Mouse (Mus musculus): ENCODE data around the gene Gse1. TPM values are rescaled to one million over a fixed set of nuclear protein-coding genes. Genes with fewer than 3 reads are reported as not detected.

The Gse1 gene
- polyA plus RNA-seq, 1 experiment from 2014 or later: 22.6 TPM

GRCm38 (mm10) chr8:120567731-120568130 lies 339.5 kb downstream of the Gse1 start:
- Histone ChIP-seq H3K9me3 (replicated peaks; ENCODE audit: control insufficient read depth, low read length) (no peaks in the 10 kb centered on the region), H3K36me3 (ENCODE audit: control insufficient read depth, insufficient read depth, low read length) (peaks cover 77% of the 10 kb centered on the region), H3K4me1 (ENCODE audit: control insufficient read depth, insufficient read depth, low read length) (peaks cover 41% of the 10 kb centered on the region), H3K27ac (ENCODE audit: low read depth, low read length) (no peak overlapping the region), H3K4me2 (ENCODE audit: low read length) (no peak overlapping the region), H3K27me3 (replicated peaks; ENCODE audit: control insufficient read depth, insufficient read depth, low read length) (no peaks in the 10 kb centered on the region), H3K4me3 (ENCODE audit: low read depth, low read length) (no peak overlapping the region), H3K9ac (ENCODE audit: low read length) (no peak overlapping the region)
- ATAC-seq (no peak), DNase-seq (ENCODE audit: low spot score) (no peak)
- WGBS: 96% methylated on average over 17 of the region's 17 CpGs

- Histone ChIP-seq H3K36me3 (ENCODE audit: control insufficient read depth, insufficient read depth, low read length) (peaks cover 82% of the 10 kb centered on the region), H3K4me1 (ENCODE audit: control insufficient read depth, insufficient read depth, low read length) (peaks cover 35% of the 10 kb centered on the region)
- no peak for DNase-seq (ENCODE audit: low spot score)
Observed at GRCm38 (mm10) chr8:120568164-120568798, 340.0 kb downstream of the Gse1 start.

GRCm38 (mm10) chr8:120569123-120569522 lies 340.9 kb downstream of the Gse1 start:
- 94% methylated on average over 17 of the region's 17 CpGs for WGBS
- peaks cover 90% of the 10 kb centered on the region for H3K36me3 ChIP-seq (ENCODE audit: control insufficient read depth, insufficient read depth, low read length)
- H3K4me2 ChIP-seq (ENCODE audit: low read length): no peak overlapping the region
- ATAC-seq: no peak
- no peak for DNase-seq (ENCODE audit: low spot score)
- H3K4me1 ChIP-seq (ENCODE audit: control insufficient read depth, insufficient read depth, low read length): peaks cover 27% of the 10 kb centered on the region
- H3K27ac ChIP-seq (ENCODE audit: low read depth, low read length): peak overlapping the region; percentile 14; the same call in 1 of the 2 replicates
- no peaks in the 10 kb centered on the region for H3K27me3 ChIP-seq (replicated peaks; ENCODE audit: control insufficient read depth, insufficient read depth, low read length)
- no peak overlapping the region for H3K4me3 ChIP-seq (ENCODE audit: low read depth, low read length)
- H3K9ac ChIP-seq (ENCODE audit: low read length): no peak overlapping the region
- H3K9me3 ChIP-seq (replicated peaks; ENCODE audit: control insufficient read depth, low read length): no peaks in the 10 kb centered on the region

More at GRCm38 (mm10) chr8:120568164-120568798, 340.0 kb downstream of the Gse1 start:
- Histone ChIP-seq H3K9ac (ENCODE audit: low read length) (no peak overlapping the region), H3K9me3 (replicated peaks; ENCODE audit: control insufficient read depth, low read length) (no peaks in the 10 kb centered on the region), H3K4me2 (ENCODE audit: low read length) (no peak overlapping the region), H3K4me3 (ENCODE audit: low read depth, low read length) (no peak overlapping the region), H3K27me3 (replicated peaks; ENCODE audit: control insufficient read depth, insufficient read depth, low read length) (no peaks in the 10 kb centered on the region), H3K27ac (ENCODE audit: low read depth, low read length) (no peak overlapping the region)
- WGBS: 96% methylated on average over 37 of the region's 37 CpGs
- ATAC-seq: no peak

- no peak overlapping the region for H3K4me3 ChIP-seq (ENCODE audit: low read depth, low read length)
- ATAC-seq (peak; percentile 25; the same call in 1 of the 2 replicates), DNase-seq (ENCODE audit: low spot score) (peak; percentile 78)
- no peaks in the 10 kb centered on the region for H3K27me3 ChIP-seq (replicated peaks; ENCODE audit: control insufficient read depth, insufficient read depth, low read length)
- H3K4me1 ChIP-seq (ENCODE audit: control insufficient read depth, insufficient read depth, low read length): peaks cover 17% of the 10 kb centered on the region
- peak overlapping the region; percentile 17 for H3K27ac ChIP-seq (ENCODE audit: low read depth, low read length)
- no peak overlapping the region for H3K4me2 ChIP-seq (ENCODE audit: low read length)
- H3K9me3 ChIP-seq (replicated peaks; ENCODE audit: control insufficient read depth, low read length): no peaks in the 10 kb centered on the region
- H3K36me3 ChIP-seq (ENCODE audit: control insufficient read depth, insufficient read depth, low read length): peaks cover 92% of the 10 kb centered on the region
- WGBS: 59% methylated on average over 13 of the region's 13 CpGs
- no peak overlapping the region for H3K9ac ChIP-seq (ENCODE audit: low read length)
Observed at GRCm38 (mm10) chr8:120569939-120570715, 341.9 kb downstream of the Gse1 start.

GRCm38 (mm10) chr8:120571561-120571960 lies 343.3 kb downstream of the Gse1 start:
- no peak for ATAC-seq
- Histone ChIP-seq H3K4me3 (ENCODE audit: low read depth, low read length) (no peak overlapping the region), H3K36me3 (ENCODE audit: control insufficient read depth, insufficient read depth, low read length) (peaks cover 100% of the 10 kb centered on the region), H3K4me2 (ENCODE audit: low read length) (no peak overlapping the region), H3K9me3 (replicated peaks; ENCODE audit: control insufficient read depth, low read length) (no peaks in the 10 kb centered on the region), H3K27me3 (replicated peaks; ENCODE audit: control insufficient read depth, insufficient read depth, low read length) (no peaks in the 10 kb centered on the region), H3K9ac (ENCODE audit: low read length) (no peak overlapping the region), H3K27ac (ENCODE audit: low read depth, low read length) (no peak overlapping the region), H3K4me1 (ENCODE audit: control insufficient read depth, insufficient read depth, low read length) (peaks cover 5% of the 10 kb centered on the region; the same call in 1 of the 2 replicates)
- DNase-seq (ENCODE audit: low spot score): no peak
- 86% methylated on average over 8 of the region's 8 CpGs for WGBS

- Histone ChIP-seq H3K27ac (ENCODE audit: low read depth, low read length) (no peak overlapping the region), H3K36me3 (ENCODE audit: control insufficient read depth, insufficient read depth, low read length) (peaks cover 100% of the 10 kb centered on the region), H3K4me3 (ENCODE audit: low read depth, low read length) (no peak overlapping the region), H3K4me1 (ENCODE audit: control insufficient read depth, insufficient read depth, low read length) (no peaks in the 10 kb centered on the region), H3K27me3 (replicated peaks; ENCODE audit: control insufficient read depth, insufficient read depth, low read length) (no peaks in the 10 kb centered on the region), H3K9ac (ENCODE audit: low read length) (no peak overlapping the region), H3K9me3 (replicated peaks; ENCODE audit: control insufficient read depth, low read length) (no peaks in the 10 kb centered on the region), H3K4me2 (ENCODE audit: low read length) (no peak overlapping the region)
- ATAC-seq (no peak), DNase-seq (ENCODE audit: low spot score) (no peak)
- WGBS: 83% methylated on average over 21 of the region's 21 CpGs
Observed at GRCm38 (mm10) chr8:120572534-120572933, 344.3 kb downstream of the Gse1 start.

GRCm38 (mm10) chr8:120573866-120574265 lies 345.6 kb downstream of the Gse1 start:
- H3K4me3 ChIP-seq (ENCODE audit: low read depth, low read length): no peak overlapping the region
- no peaks in the 10 kb centered on the region for H3K27me3 ChIP-seq (replicated peaks; ENCODE audit: control insufficient read depth, insufficient read depth, low read length)
- DNase-seq (ENCODE audit: low spot score) (no peak), ATAC-seq (no peak)
- no peak overlapping the region for H3K9ac ChIP-seq (ENCODE audit: low read length)
- no peak overlapping the region for H3K4me2 ChIP-seq (ENCODE audit: low read length)
- peaks cover 100% of the 10 kb centered on the region for H3K36me3 ChIP-seq (ENCODE audit: control insufficient read depth, insufficient read depth, low read length)
- H3K4me1 ChIP-seq (ENCODE audit: control insufficient read depth, insufficient read depth, low read length): no peaks in the 10 kb centered on the region
- WGBS: 64% methylated on average over 11 of the region's 11 CpGs
- H3K27ac ChIP-seq (ENCODE audit: low read depth, low read length): no peak overlapping the region
- no peaks in the 10 kb centered on the region for H3K9me3 ChIP-seq (replicated peaks; ENCODE audit: control insufficient read depth, low read length)

GRCm38 (mm10) chr8:120574941-120575340 lies 346.7 kb downstream of the Gse1 start:
- WGBS: 78% methylated on average over 19 of the region's 19 CpGs
- Histone ChIP-seq H3K36me3 (ENCODE audit: control insufficient read depth, insufficient read depth, low read length) (peaks cover 100% of the 10 kb centered on the region), H3K27ac (ENCODE audit: low read depth, low read length) (no peak overlapping the region), H3K9me3 (replicated peaks; ENCODE audit: control insufficient read depth, low read length) (no peaks in the 10 kb centered on the region), H3K4me2 (ENCODE audit: low read length) (no peak overlapping the region), H3K4me1 (ENCODE audit: control insufficient read depth, insufficient read depth, low read length) (no peaks in the 10 kb centered on the region), H3K27me3 (replicated peaks; ENCODE audit: control insufficient read depth, insufficient read depth, low read length) (no peaks in the 10 kb centered on the region), H3K9ac (ENCODE audit: low read length) (no peak overlapping the region), H3K4me3 (ENCODE audit: low read depth, low read length) (no peak overlapping the region)
- DNase-seq (ENCODE audit: low spot score) (no peak), ATAC-seq (no peak)

GRCm38 (mm10) chr8:120575801-120576200 lies 347.5 kb downstream of the Gse1 start:
- Histone ChIP-seq H3K27me3 (replicated peaks; ENCODE audit: control insufficient read depth, insufficient read depth, low read length) (no peaks in the 10 kb centered on the region), H3K27ac (ENCODE audit: low read depth, low read length) (no peak overlapping the region), H3K9me3 (replicated peaks; ENCODE audit: control insufficient read depth, low read length) (no peaks in the 10 kb centered on the region), H3K4me3 (ENCODE audit: low read depth, low read length) (no peak overlapping the region), H3K4me2 (ENCODE audit: low read length) (no peak overlapping the region), H3K4me1 (ENCODE audit: control insufficient read depth, insufficient read depth, low read length) (no peaks in the 10 kb centered on the region), H3K9ac (ENCODE audit: low read length) (no peak overlapping the region), H3K36me3 (ENCODE audit: control insufficient read depth, insufficient read depth, low read length) (peaks cover 100% of the 10 kb centered on the region)
- ATAC-seq (no peak), DNase-seq (ENCODE audit: low spot score) (no peak)
- WGBS: 84% methylated on average over 9 of the region's 9 CpGs
